Mouse (Mus musculus): Measurements from ENCODE around the gene Pcsk4.

Gene Pcsk4

GRCm38 (mm10) chr10:80329273-80330081 is at the start of gene Pcsk4, which contains the start of gene Reep6:
TSS of gene Pcsk4 (minus strand) at chr10:80329498.
TSS of gene Reep6 (plus strand) at chr10:80329953.
- DNase-seq = peak; percentile 88 to 90

- DNase-seq = no peak
Measured at GRCm38 (mm10) chr10:80377716-80378115, 48.4 kb upstream of the Pcsk4 start.

GRCm38 (mm10) chr10:80376160-80376559 is 46.9 kb upstream of the Pcsk4 start:
- peak; percentile 77 to 88 for DNase-seq

- peak; percentile 52 to 73 for DNase-seq
Measured at GRCm38 (mm10) chr10:80374063-80374462, 44.8 kb upstream of the Pcsk4 start.

GRCm38 (mm10) chr10:80372706-80373105 is 43.4 kb upstream of the Pcsk4 start:
- DNase-seq = no peak

GRCm38 (mm10) chr10:80371983-80372382 is 42.7 kb upstream of the Pcsk4 start:
- no peak for DNase-seq

- DNase-seq = peak; percentile 54 to 73
Measured at GRCm38 (mm10) chr10:80371411-80371966, 42.2 kb upstream of the Pcsk4 start.

- peak in 1 of 2 experiments; percentile 37 for DNase-seq
Measured at GRCm38 (mm10) chr10:80369995-80370747, 40.9 kb upstream of the Pcsk4 start.

- no peak for DNase-seq
Measured at GRCm38 (mm10) chr10:80368392-80368791, 39.1 kb upstream of the Pcsk4 start.

GRCm38 (mm10) chr10:80367954-80368353 is 38.7 kb upstream of the Pcsk4 start:
- no peak for DNase-seq

GRCm38 (mm10) chr10:80365736-80366135 is 36.4 kb upstream of the Pcsk4 start:
- no peak for DNase-seq

GRCm38 (mm10) chr10:80363734-80364133 is 34.4 kb upstream of the Pcsk4 start:
- DNase-seq = no peak

GRCm38 (mm10) chr10:80357994-80358639 is 28.8 kb upstream of the Pcsk4 start:
- no peak for DNase-seq

GRCm38 (mm10) chr10:80357336-80357735 is 28.0 kb upstream of the Pcsk4 start:
- DNase-seq = no peak

GRCm38 (mm10) chr10:80356737-80357136 is 27.4 kb upstream of the Pcsk4 start:
- DNase-seq = no peak

GRCm38 (mm10) chr10:80356001-80356682 is 26.8 kb upstream of the Pcsk4 start, which contains the start of gene Plk5:
TSS of gene Plk5 (plus strand) at chr10:80356459.
- no peak for DNase-seq

GRCm38 (mm10) chr10:80355431-80355830 is 26.1 kb upstream of the Pcsk4 start:
- DNase-seq = no peak

- DNase-seq = no peak
Measured at GRCm38 (mm10) chr10:80352727-80353126, 23.4 kb upstream of the Pcsk4 start.

GRCm38 (mm10) chr10:80351896-80352295 is 22.6 kb upstream of the Pcsk4 start:
- no peak for DNase-seq

- DNase-seq = peak; percentile 63 to 90
Measured at GRCm38 (mm10) chr10:80350292-80350691, 21.0 kb upstream of the Pcsk4 start.

GRCm38 (mm10) chr10:80348981-80349380 is 19.7 kb upstream of the Pcsk4 start:
- no peak for DNase-seq

- DNase-seq = peak; percentile 42 to 69
Measured at GRCm38 (mm10) chr10:80348244-80348781, 19.0 kb upstream of the Pcsk4 start, which contains the start of gene Adamtsl5. TSS of gene Adamtsl5 (minus strand) at chr10:80348412.
